Mouse (Mus musculus) gastrocnemius, adult 2 months (tissue): ENCODE measurements around the gene Gimap3. TPM values are rescaled to one million over a fixed set of nuclear protein-coding genes. Genes with fewer than 3 reads are reported as not detected.

ENCODE experiments used
- DNase-seq: peaks from one replicate; pipeline ENCODE4 v3.0.0; 2022
- H3K27ac ChIP-seq: fragments of 200-600 bp; 2 replicates; pipeline ENCODE4 v1.8.1; 2022; ENCODE audit warnings: mild to moderate bottlenecking
- H3K4me3 ChIP-seq: fragments of 200-600 bp; 2 replicates; pipeline ENCODE4 v1.8.1; 2022; ENCODE audit warnings: mild to moderate bottlenecking, moderate library complexity
- CTCF ChIP-seq: fragments of 200-600 bp; IDR thresholded peaks from 2 replicates; pipeline ENCODE4 v1.8.1; 2022; ENCODE audit warnings: antibody characterized with exemption, mild to moderate bottlenecking, moderate library complexity
- intact Hi-C: fragments of 180-260 bp; cut with DNase I; formaldehyde crosslinking; loops from one replicate; pipeline ENCODE4 v1.15.1; 2025
- total RNA-seq, 2 experiments: library from RNA; stranded (reverse); gene quantifications; 2 replicates each; pipeline ENCODE4 v1.2.3; 2021

Gene Gimap3
- total RNA-seq, 2 experiments from 2014 or later, result not detected

GRCm38 (mm10) chr6:48768933-48769332 is 1.7 kb downstream of the Gimap3 start:
- intact Hi-C loops, result no loop called here
- Histone ChIP-seq H3K4me3 (no peak overlapping the region), H3K27ac (no peak overlapping the region)
- TF ChIP-seq CTCF, result no peak
- DNase-seq, result no peak

- TF ChIP-seq CTCF, result no peak
- intact Hi-C loops, result no loop called here
- DNase-seq, result no peak
- Histone ChIP-seq H3K27ac (no peak overlapping the region), H3K4me3 (no peak overlapping the region)
These were observed 2.3 kb downstream of the Gimap3 start for GRCm38 (mm10) chr6:48768178-48768869.

- no peak for TF ChIP-seq CTCF
- H3K27ac ChIP-seq, result no peak overlapping the region
- DNase-seq, result no peak
- no peak overlapping the region for H3K4me3 ChIP-seq
- intact Hi-C loops, result no loop called here
These were observed 6.2 kb downstream of the Gimap3 start for GRCm38 (mm10) chr6:48764496-48764895.

- intact Hi-C loops, result no loop called here
- no peak overlapping the region for H3K27ac ChIP-seq
- no peak for DNase-seq
- H3K4me3 ChIP-seq, result no peak overlapping the region
- TF ChIP-seq CTCF, result no peak
These were observed 6.9 kb downstream of the Gimap3 start for GRCm38 (mm10) chr6:48763567-48764270.

DNA sequence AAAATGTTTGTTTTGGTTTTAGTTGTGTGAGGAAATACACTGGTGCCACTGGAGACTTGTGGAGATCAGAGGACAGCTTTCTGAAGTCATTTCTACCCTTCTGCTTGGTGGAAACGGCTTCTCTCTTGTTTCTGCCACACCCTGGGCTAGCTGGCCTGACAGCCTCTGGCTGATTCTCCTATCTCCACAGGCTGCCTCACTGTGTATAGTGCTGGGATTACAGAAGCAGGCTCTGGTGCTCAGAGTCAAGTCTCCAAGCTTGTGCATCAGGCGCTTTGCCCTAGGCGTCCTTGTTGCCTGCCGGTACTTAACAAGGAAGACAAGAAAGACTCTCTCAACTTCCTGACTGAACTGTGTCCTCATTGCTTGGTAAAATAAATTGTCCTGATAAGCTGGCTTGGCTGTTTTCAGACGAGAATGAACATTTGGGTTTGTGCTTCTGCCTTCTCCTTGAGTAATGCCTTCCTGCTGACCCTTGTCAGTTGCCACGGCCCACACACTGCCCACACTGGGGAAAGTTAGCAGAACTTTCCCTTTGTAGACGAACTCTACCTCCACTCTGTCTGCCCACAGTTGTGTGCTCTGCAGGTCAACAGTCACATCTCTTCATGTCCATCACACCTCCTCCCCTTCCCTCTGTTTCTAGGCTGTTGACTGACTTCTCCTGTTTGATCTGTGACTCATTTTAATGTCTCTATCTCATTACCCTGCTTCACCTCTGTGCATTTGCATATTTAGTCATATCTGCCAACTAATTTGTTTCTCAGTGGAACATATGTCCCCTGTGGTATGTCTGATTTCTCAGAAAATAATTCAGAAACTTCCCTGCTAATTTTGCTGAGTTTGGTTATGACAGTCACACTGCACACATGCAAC is 23.3 kb downstream of the Gimap3 start:
- H3K4me3 ChIP-seq, result peak overlapping the region; percentile 70

GRCm38 (mm10) chr6:48745959-48746889 is 24.4 kb downstream of the Gimap3 start, which contains the start of gene Gimap5:
Gene Gimap5, plus strand, starts transcription at chr6:48746197.
- Histone ChIP-seq H3K27ac (peak within 1 kb of the TSS; percentile 83), H3K4me3 (peak within 1 kb of the TSS; percentile 70)
- TF ChIP-seq CTCF, result peak; percentile 60
- intact Hi-C loops, result loop anchor here (5.0 to 10.0 kb wide), 2 partner anchors 44 to 61 kb away; partner anchors contain the start of gene Gimap4
- no peak for DNase-seq

More for the DNA sequence above, 23.3 kb downstream of the Gimap3 start:
- TF ChIP-seq CTCF, result peak; percentile 1; the same call in 1 of the 2 replicates
- peak overlapping the region; percentile 83 for H3K27ac ChIP-seq
- no peak for DNase-seq
- intact Hi-C loops, result loop anchor here (5.0 to 10.0 kb wide), 2 partner anchors 45 to 63 kb away; partner anchors contain the start of gene Gimap4

- TF ChIP-seq CTCF, result no peak
- H3K4me3 ChIP-seq, result peak overlapping the region; percentile 70
- intact Hi-C loops, result loop anchor here (5.0 to 10.0 kb wide), 2 partner anchors 43 to 61 kb away; partner anchors contain the start of gene Gimap4
- DNase-seq, result no peak
- H3K27ac ChIP-seq, result peak overlapping the region; percentile 83
These were observed 25.2 kb downstream of the Gimap3 start for GRCm38 (mm10) chr6:48745490-48745889.

GRCm38 (mm10) chr6:48742422-48743351 is 28.0 kb downstream of the Gimap3 start:
- Histone ChIP-seq H3K27ac (peak overlapping the region; percentile 40), H3K4me3 (peak overlapping the region; percentile 72)
- intact Hi-C loops, result loop anchor here (10.0 kb wide), 1 partner anchor 58 kb away; the partner anchor contains the start of gene Gimap4
- DNase-seq, result no peak
- no peak for TF ChIP-seq CTCF

- intact Hi-C loops, result loop anchor here (10.0 kb wide), 1 partner anchor 57 kb away; the partner anchor contains the start of gene Gimap4
- peak overlapping the region; percentile 86 for H3K27ac ChIP-seq
These were observed 28.9 kb downstream of the Gimap3 start for GRCm38 (mm10) chr6:48741711-48742206.

GRCm38 (mm10) chr6:48741273-48741672 is 29.4 kb downstream of the Gimap3 start:
- TF ChIP-seq CTCF, result no peak
- DNase-seq, result no peak
- intact Hi-C loops, result loop anchor here (10.0 kb wide), 1 partner anchor 56 kb away; the partner anchor contains the start of gene Gimap4
- peak overlapping the region; percentile 86 for H3K27ac ChIP-seq
- peak overlapping the region; percentile 72 for H3K4me3 ChIP-seq

More at GRCm38 (mm10) chr6:48741711-48742206, 28.9 kb downstream of the Gimap3 start:
- no peak for DNase-seq
- peak overlapping the region; percentile 72 for H3K4me3 ChIP-seq
- TF ChIP-seq CTCF, result no peak
